Mouse (Mus musculus) heart, adult 8-10 months (tissue): ENCODE results near the gene Hirip3. TPM values are rescaled to one million over a fixed set of nuclear protein-coding genes. Genes with fewer than 3 reads are reported as not detected.

Experiments
- DNase-seq: peaks from one replicate; pipeline ENCODE4 v3.0.0; 2022; ENCODE audit warnings: low spot score
- total RNA-seq, 4 experiments: library from RNA; stranded (reverse); gene quantifications; 2 replicates each; pipeline ENCODE4 v1.2.4; 2022

Hirip3 gene
- total RNA-seq, 4 experiments from 2014 or later: 4.8 to 9.6 (median 6.4) TPM

DNA sequence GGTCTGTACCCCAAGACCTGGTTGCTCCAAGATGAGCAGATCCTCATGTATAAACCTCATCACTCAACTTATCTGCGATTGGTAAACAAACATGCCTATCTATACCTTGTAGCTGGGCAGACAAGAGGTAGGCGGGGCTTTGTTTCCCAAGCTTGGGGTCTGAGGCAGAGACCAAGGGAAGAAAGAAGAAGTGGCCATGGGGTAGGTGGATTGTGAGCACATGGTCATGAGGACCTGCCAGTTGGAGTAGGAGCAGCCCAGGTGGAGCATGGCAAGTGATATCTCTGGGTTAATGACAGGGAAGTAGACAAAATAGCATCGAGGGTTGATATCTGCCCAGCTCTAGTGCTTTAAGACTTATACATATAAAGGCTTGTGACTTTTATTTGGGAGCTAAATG is 53.1 kb downstream of the Hirip3 start:
- DNase-seq: no peak

Other genes with a start within 250 kb of the Hirip3 start
- gene Nupr1, start 231.1 kb upstream of the Hirip3 start, total RNA-seq: 1 to 10 TPM; 3.5 to 5.3 (median 4.7) TPM
- gene Sgf29, start 212.7 kb upstream of the Hirip3 start, total RNA-seq: 10 to 100 TPM; 21.6 to 26.2 (median 24.9) TPM
- gene Sult1a1, start 185.5 kb upstream of the Hirip3 start, total RNA-seq: 10 to 100 TPM; 18.6 to 38.7 (median 31.5) TPM
- 10 to 100 TPM; 52.4 to 70.4 (median 56.4) TPM for gene Bola2, start 166.6 kb upstream of the Hirip3 start, total RNA-seq
- 1 to 10 TPM; 3.2 to 6.2 (median 5.4) TPM for gene Slx1b, start 166.2 kb upstream of the Hirip3 start, total RNA-seq
- 10 to 100 TPM in 1 of 4 experiments, 1 to 10 TPM in 3; 4.9 to 10.0 (median 6.2) TPM for gene Coro1a, start 154.2 kb upstream of the Hirip3 start, total RNA-seq
- gene Mapk3, start 102.4 kb upstream of the Hirip3 start, total RNA-seq: 10 to 100 TPM; 46.5 to 52.3 (median 50.4) TPM
- 1 to 10 TPM; 1.3 to 2.2 (median 1.8) TPM for gene Gdpd3, start 95.6 kb upstream of the Hirip3 start, total RNA-seq
- 10 to 100 TPM; 46.6 to 99.6 (median 72.6) TPM for gene Ypel3, start 85.0 kb upstream of the Hirip3 start, total RNA-seq
- under 1 TPM; 0.40 to 0.49 (median 0.42) TPM for gene Tbx6, start 80.5 kb upstream of the Hirip3 start, total RNA-seq
- gene Ppp4c, start 69.5 kb upstream of the Hirip3 start, total RNA-seq: 10 to 100 TPM; 32.7 to 36.8 (median 34.5) TPM
- gene Fam57b, start 64.3 kb upstream of the Hirip3 start, total RNA-seq: 10 to 100 TPM in 1 of 4 experiments, 1 to 10 TPM in 3; 6.9 to 10.1 (median 8.0) TPM
- gene 4930451I11Rik, start 30.3 kb upstream of the Hirip3 start, total RNA-seq: not detected
- gene Doc2a, start 14.6 kb upstream of the Hirip3 start, total RNA-seq: not detected
- 10 to 100 TPM; 18.3 to 23.9 (median 21.3) TPM for gene Ino80e, start 405 bp downstream of the Hirip3 start, total RNA-seq
- 10 to 100 TPM; 35.8 to 40.4 (median 38.5) TPM for gene Taok2, start 22.7 kb downstream of the Hirip3 start, total RNA-seq
- gene Tmem219, start 60.9 kb downstream of the Hirip3 start, total RNA-seq: 10 to 100 TPM; 10.3 to 13.1 (median 12.6) TPM
- gene Kctd13, start 66.9 kb downstream of the Hirip3 start, total RNA-seq: 1 to 10 TPM; 6.6 to 9.3 (median 7.3) TPM
- gene Asphd1, start 87.6 kb downstream of the Hirip3 start, total RNA-seq: under 1 TPM in 1 of 4 experiments, not detected in 3; 0.19 TPM
- gene Sez6l2, start 88.6 kb downstream of the Hirip3 start, total RNA-seq: 1 to 10 TPM; 2.6 to 7.2 (median 6.4) TPM
- 10 to 100 TPM; 45.9 to 53.7 (median 50.7) TPM for gene Cdipt, start 113.9 kb downstream of the Hirip3 start, total RNA-seq
- under 1 TPM in 3 of 4 experiments, not detected in 1; 0.37 to 0.60 (median 0.43) TPM for gene Cdiptos, start 114.1 kb downstream of the Hirip3 start, total RNA-seq
- gene Mvp, start 152.6 kb downstream of the Hirip3 start, total RNA-seq: 10 to 100 TPM; 59.3 to 81.8 (median 73.5) TPM
- not detected for gene Pagr1b, start 154.5 kb downstream of the Hirip3 start, total RNA-seq
- gene Pagr1a, start 155.4 kb downstream of the Hirip3 start, total RNA-seq: 10 to 100 TPM in 2 of 4 experiments, 1 to 10 TPM in 2; 8.3 to 22.2 (median 10.5) TPM
- 10 to 100 TPM; 28.1 to 33.3 (median 31.4) TPM for gene Gm42742, start 159.1 kb downstream of the Hirip3 start, total RNA-seq
- 1 to 10 TPM in 1 of 4 experiments, under 1 TPM in 1, not detected in 2; 0.87 to 1.1 TPM for gene Prrt2, start 159.2 kb downstream of the Hirip3 start, total RNA-seq
- gene Maz, start 165.1 kb downstream of the Hirip3 start, total RNA-seq: 10 to 100 TPM; 48.5 to 55.9 (median 54.8) TPM
- gene Kif22, start 180.5 kb downstream of the Hirip3 start, total RNA-seq: 1 to 10 TPM in 3 of 4 experiments, not detected in 1; 1.2 to 2.2 (median 1.6) TPM
- gene Zg16, start 225.4 kb downstream of the Hirip3 start, total RNA-seq: not detected
- gene AI467606, start 229.4 kb downstream of the Hirip3 start, total RNA-seq: 1 to 10 TPM; 1.2 to 2.9 (median 1.3) TPM